Mouse (Mus musculus): ENCODE measurements at regions not wholly inside any gene's neighbourhood (a gene's known extent, or its start where the extent isn't known, plus 50 kb on each side); places are given as distances from the start of the nearest gene placed in this dataset.

DNA sequence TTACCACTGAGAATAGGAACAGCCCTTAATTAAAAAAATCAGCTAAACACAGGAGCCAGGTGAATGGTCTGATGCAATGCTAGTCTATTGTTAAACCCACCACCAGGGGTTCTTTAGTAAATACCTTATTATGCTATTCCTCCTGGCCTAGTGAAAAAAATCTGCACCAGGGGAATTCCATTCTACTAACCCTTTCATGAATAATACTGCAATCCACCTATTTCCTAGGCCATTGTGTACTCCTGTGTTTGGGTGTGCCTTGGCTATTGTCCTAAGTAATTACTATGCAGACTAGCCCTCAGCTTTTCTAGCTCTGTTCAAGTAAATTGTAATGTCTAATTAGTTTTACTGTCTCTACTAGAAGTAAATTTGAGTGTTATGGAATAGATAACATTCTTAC is 511.8 kb downstream of the Frk start:
- no peak overlapping the region for H3K4me2 ChIP-seq (replicated peaks; ENCODE audit: low read depth, low read length, severe bottlenecking)
- no peaks in the 10 kb centered on the region for H3K27me3 ChIP-seq (ENCODE audit: control insufficient read depth, insufficient read depth, low read length)
- no peak overlapping the region for H3K9ac ChIP-seq (ENCODE audit: low read depth, low read length, severe bottlenecking)
- H3K9me3 ChIP-seq (ENCODE audit: control insufficient read depth, low read length) = no peaks in the 10 kb centered on the region
- no peak overlapping the region for H3K27ac ChIP-seq (replicated peaks; ENCODE audit: low read depth, low read length)
- H3K36me3 ChIP-seq (ENCODE audit: control insufficient read depth, insufficient read depth, low read length) = no peaks in the 10 kb centered on the region
- DNase-seq (ENCODE audit: low spot score) (no peak), ATAC-seq (ENCODE audit: low FRiP score, low read depth) (no peak)
- no peak overlapping the region for H3K4me3 ChIP-seq (replicated peaks; ENCODE audit: low read length)
- no peak for TF ChIP-seq POLR2A (IDR thresholded peaks at IDR 0.05; ENCODE audit: borderline replicate concordance, extremely low read depth, insufficient read depth, insufficient read length)
- no peaks in the 10 kb centered on the region for H3K4me1 ChIP-seq (ENCODE audit: control insufficient read depth, insufficient read depth, low read length)

DNA sequence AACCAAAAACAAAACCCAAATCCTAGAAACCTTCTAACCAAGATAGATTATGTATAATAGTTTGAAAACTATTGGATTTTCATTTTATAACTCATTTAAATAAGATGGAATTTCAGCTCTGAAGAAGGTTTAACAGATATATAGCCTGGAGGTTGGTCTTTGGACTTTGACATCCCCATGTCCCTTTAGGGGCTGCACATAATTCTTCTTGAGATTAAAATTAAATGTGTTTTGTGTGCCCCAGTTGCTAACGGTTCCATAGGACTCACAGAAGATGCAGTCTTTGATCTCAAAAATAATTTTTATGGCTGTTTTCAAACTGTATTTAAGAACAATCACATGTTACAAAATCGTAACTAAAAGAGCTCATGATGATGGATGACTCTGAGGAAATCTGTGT is 530.2 kb downstream of the Frk start:
- no peak overlapping the region for H3K27ac ChIP-seq (replicated peaks; ENCODE audit: low read depth, low read length)
- H3K36me3 ChIP-seq (ENCODE audit: control insufficient read depth, insufficient read depth, low read length) = no peaks in the 10 kb centered on the region
- H3K4me1 ChIP-seq (ENCODE audit: control insufficient read depth, insufficient read depth, low read length) = no peaks in the 10 kb centered on the region
- DNase-seq (ENCODE audit: low spot score) (no peak), ATAC-seq (ENCODE audit: low FRiP score, low read depth) (no peak)
- WGBS = 44% methylated on average over 2 of the region's 2 CpGs
- H3K27me3 ChIP-seq (ENCODE audit: control insufficient read depth, insufficient read depth, low read length) = no peaks in the 10 kb centered on the region
- H3K9ac ChIP-seq (ENCODE audit: low read depth, low read length, severe bottlenecking) = no peak overlapping the region
- TF ChIP-seq POLR2A (IDR thresholded peaks at IDR 0.05; ENCODE audit: borderline replicate concordance, extremely low read depth, insufficient read depth, insufficient read length) = no peak
- no peaks in the 10 kb centered on the region for H3K9me3 ChIP-seq (ENCODE audit: control insufficient read depth, low read length)
- no peak overlapping the region for H3K4me3 ChIP-seq (replicated peaks; ENCODE audit: low read length)
- H3K4me2 ChIP-seq (replicated peaks; ENCODE audit: low read depth, low read length, severe bottlenecking) = no peak overlapping the region

GRCm38 (mm10) chr10:35016416-35016815 is 533.2 kb downstream of the Frk start:
- Histone ChIP-seq H3K4me2 (replicated peaks; ENCODE audit: low read depth, low read length, severe bottlenecking) (no peak overlapping the region), H3K36me3 (ENCODE audit: control insufficient read depth, insufficient read depth, low read length) (no peaks in the 10 kb centered on the region), H3K9me3 (ENCODE audit: control insufficient read depth, low read length) (no peaks in the 10 kb centered on the region), H3K27ac (replicated peaks; ENCODE audit: low read depth, low read length) (no peak overlapping the region), H3K4me1 (ENCODE audit: control insufficient read depth, insufficient read depth, low read length) (no peaks in the 10 kb centered on the region), H3K9ac (ENCODE audit: low read depth, low read length, severe bottlenecking) (no peak overlapping the region), H3K4me3 (replicated peaks; ENCODE audit: low read length) (no peak overlapping the region), H3K27me3 (ENCODE audit: control insufficient read depth, insufficient read depth, low read length) (no peaks in the 10 kb centered on the region)
- 90% methylated on average over 1 of the region's 1 CpGs for WGBS
- ATAC-seq (ENCODE audit: low FRiP score, low read depth) (no peak), DNase-seq (ENCODE audit: low spot score) (no peak)
- no peak for TF ChIP-seq POLR2A (IDR thresholded peaks at IDR 0.05; ENCODE audit: borderline replicate concordance, extremely low read depth, insufficient read depth, insufficient read length)

- H3K27me3 ChIP-seq (ENCODE audit: control insufficient read depth, insufficient read depth, low read length) = no peaks in the 10 kb centered on the region
- ATAC-seq (ENCODE audit: low FRiP score, low read depth) = no peak
- H3K4me1 ChIP-seq (ENCODE audit: control insufficient read depth, insufficient read depth, low read length) = no peaks in the 10 kb centered on the region
- TF ChIP-seq POLR2A (IDR thresholded peaks at IDR 0.05; ENCODE audit: borderline replicate concordance, extremely low read depth, insufficient read depth, insufficient read length) = no peak
- H3K9me3 ChIP-seq (ENCODE audit: control insufficient read depth, low read length) = no peaks in the 10 kb centered on the region
- no peak overlapping the region for H3K4me2 ChIP-seq (replicated peaks; ENCODE audit: low read depth, low read length, severe bottlenecking)
- H3K9ac ChIP-seq (ENCODE audit: low read depth, low read length, severe bottlenecking) = no peak overlapping the region
- 9% methylated on average over 1 of the region's 1 CpGs for whole genome bisulfite sequencing
- H3K4me3 ChIP-seq (replicated peaks; ENCODE audit: low read length) = no peak overlapping the region
- peak; percentile 7 for DNase-seq (ENCODE audit: low spot score)
- H3K27ac ChIP-seq (replicated peaks; ENCODE audit: low read depth, low read length) = no peak overlapping the region
- H3K36me3 ChIP-seq (ENCODE audit: control insufficient read depth, insufficient read depth, low read length) = no peaks in the 10 kb centered on the region
Observed at GRCm38 (mm10) chr10:35057282-35057681, 574.1 kb downstream of the Frk start.
